Mouse (Mus musculus) c-Kit-positive CD71-positive TER-119-positive erythroid progenitor cells, embryonic 14.5 days (primary cell): ENCODE data around the gene Gm28042.

ENCODE experiments used
- DNase-seq: peaks from one replicate; pipeline ENCODE4 v3.0.0-alpha.2; 2013; ENCODE audit warnings: low spot score

The Gm28042 gene

DNA sequence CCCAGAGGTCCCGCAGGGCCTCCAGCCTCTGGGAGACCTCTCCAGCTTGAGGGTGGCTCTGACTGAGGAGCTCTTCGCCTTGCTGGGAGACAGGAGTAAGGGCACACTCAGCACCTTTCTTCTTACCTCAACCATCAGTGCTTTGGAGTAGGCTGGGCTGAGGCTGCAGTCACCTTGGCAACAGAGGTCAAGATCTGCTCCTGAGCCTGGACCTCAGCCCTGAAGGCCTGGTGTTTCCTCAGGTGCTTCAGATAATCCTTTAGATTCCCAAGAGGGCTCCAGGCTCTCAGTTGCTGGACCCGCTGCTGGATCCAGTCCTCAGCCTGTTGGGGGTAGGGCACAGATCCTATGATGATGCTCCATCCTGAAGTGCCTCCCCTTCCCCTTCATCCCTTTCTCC lies 32.2 kb downstream of the Gm28042 start:
- DNase-seq = no peak

GRCm38 (mm10) chr2:120060190-120060589 lies 32.9 kb downstream of the Gm28042 start:
- no peak for DNase-seq

DNA sequence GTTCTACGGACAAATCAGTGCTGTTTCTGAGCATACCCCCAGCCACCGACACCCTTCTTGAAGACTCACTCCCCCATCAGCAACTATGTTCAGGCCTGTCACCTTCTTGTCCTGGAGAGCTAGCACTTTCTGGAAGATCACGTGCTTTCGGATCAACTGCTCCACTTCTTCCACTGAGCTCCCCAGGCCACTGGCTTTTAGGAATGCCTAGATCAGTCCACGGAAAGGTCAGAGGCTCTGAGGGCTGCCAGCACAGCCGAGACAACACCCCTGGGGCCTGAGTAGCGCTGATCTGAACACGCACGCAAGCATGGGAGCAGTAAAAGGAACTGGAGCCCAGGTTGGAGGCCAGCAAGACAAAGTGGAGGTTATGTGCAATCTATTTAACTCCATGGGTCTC lies 33.4 kb downstream of the Gm28042 start:
- no peak for DNase-seq

GRCm38 (mm10) chr2:120062248-120062647 lies 35.0 kb downstream of the Gm28042 start:
- no peak for DNase-seq

DNA sequence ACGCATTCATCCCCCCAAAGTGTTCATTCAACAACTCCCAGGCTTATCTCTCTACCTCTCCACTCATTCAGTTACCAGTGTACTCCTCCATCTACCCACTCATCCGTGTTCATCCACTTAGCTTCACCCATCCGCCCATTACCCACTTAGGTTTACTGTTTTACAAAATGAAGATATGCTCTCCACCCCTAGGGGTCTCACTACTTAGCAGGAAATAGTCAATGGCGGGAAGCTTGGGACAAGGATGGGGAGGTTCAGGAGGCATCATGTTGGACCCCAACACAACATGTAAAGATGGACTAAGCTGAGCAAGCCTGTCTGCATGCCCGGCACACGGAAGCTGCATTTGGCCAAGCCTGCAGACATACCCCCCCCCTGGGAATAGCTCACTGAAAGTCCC lies 37.3 kb downstream of the Gm28042 start:
- DNase-seq = no peak

DNA sequence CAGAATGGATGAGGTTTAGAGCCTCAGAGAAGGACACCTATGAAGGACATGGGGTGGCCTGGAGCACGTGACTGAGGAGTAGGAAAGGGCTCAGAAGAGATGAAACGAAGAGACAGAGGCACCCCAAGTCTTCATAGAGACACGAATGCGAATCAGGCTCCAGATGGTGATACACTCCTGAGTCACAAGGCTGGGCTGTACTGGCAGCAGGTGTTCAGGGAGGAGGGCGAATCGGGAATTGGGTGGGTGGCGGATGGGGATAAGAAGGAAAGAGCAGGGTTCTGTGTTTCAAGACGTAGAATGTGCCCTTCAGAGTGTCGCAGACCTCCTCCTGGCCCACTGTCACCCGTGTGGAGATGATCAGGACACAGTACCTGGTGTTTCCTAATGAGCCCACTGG lies 38.0 kb downstream of the Gm28042 start:
- DNase-seq = no peak

DNA sequence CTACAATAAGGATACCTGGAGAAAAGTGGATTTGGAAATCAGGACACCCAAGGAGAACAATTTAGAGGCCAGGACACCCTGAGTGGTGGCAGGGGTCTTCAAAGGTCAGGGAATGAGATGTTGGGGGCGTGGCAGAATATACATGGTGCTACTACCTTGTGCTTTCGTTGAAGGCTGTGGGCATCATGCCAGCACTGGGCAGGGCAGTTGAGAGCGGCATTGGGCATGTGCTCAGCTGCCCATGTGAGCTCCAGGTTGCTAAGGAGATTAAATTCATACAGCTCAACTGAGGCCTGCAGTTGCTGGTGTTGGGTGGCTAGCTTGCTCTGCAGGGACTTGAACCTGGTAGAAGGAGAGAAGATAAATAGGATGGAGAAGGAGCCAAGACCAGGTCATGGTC lies 38.9 kb downstream of the Gm28042 start:
- no peak for DNase-seq

DNA sequence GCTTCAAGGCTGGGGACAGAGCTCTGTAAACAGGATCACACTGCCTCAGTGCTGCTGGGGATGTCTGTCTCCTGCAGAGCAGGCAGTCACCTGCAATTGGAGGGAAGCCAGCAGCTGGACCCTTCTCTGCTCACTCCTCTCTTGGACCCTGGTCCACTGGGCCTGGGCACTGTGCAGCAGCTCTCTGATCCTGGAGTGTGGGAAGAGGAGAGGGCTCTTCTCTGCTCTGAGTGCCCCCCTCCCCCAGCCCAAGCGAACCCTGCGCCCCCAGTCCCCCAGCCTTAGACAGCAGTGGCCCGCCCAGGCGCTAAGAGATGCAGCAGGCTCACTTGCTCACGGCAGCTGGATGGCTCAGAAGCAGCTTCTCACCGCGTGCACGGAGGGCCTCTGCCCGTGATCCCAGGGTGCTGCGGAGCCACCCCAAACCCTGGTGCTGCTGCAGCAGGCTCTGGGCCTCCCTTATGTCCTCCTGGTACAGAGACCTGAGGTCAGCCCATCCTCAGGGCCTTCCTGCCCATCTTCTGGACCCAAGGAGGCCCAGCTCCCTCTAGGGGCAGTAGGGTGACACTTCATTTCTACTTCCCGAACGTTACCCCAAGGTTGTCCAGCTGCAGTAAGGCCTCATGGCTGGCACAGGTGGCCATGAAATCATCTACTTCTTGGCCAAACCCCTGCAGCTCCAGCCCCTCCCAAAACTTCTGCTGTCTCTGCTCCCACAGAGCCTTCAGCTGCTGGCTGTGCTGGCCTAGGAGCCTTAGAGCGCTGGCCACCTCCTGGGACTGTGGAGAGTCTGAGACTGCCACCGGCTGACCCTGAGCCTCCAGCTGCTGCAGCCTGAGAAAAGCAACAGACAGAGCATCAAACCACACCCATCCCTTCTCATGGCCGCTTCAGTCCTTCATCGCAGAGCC lies 41.5 kb downstream of the Gm28042 start:
- DNase-seq = no peak

GRCm38 (mm10) chr2:120069466-120069990 lies 42.2 kb downstream of the Gm28042 start:
- DNase-seq = no peak

- DNase-seq = no peak
Observed at GRCm38 (mm10) chr2:120074096-120074495, 46.8 kb downstream of the Gm28042 start.

DNA sequence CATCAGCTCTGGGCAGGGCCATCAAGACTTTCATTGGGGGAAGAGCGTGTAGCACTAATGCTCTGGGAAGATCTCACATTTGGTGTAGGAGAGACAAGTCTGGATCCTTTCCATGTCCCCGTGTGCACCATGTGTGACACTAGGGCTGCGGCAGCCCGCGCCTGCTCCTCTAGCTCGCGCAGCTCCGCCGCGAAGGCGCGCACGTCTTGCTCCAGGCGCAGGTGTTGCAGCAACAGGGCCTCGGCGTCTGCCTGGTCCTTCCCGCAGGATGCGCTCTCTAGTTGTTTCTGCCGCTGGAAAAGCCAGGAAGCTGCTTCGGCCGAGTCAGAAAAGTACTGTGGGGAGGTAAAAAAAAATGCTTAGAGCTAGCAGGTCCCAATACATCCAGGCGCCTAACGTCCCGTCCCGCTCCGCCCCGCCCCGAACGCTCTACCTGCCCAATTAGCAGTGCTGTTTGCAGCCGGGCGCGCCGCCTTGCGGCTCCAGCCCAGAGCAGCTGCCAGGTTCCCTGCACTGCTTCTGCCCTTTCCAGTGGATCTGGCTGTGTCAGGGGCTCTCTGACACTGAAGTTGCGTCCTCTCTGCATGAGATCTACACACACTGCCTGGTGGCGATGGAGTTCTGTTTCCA lies 48.9 kb downstream of the Gm28042 start:
- DNase-seq = no peak

GRCm38 (mm10) chr2:120082416-120082815 lies 55.1 kb downstream of the Gm28042 start:
- DNase-seq = no peak

DNA sequence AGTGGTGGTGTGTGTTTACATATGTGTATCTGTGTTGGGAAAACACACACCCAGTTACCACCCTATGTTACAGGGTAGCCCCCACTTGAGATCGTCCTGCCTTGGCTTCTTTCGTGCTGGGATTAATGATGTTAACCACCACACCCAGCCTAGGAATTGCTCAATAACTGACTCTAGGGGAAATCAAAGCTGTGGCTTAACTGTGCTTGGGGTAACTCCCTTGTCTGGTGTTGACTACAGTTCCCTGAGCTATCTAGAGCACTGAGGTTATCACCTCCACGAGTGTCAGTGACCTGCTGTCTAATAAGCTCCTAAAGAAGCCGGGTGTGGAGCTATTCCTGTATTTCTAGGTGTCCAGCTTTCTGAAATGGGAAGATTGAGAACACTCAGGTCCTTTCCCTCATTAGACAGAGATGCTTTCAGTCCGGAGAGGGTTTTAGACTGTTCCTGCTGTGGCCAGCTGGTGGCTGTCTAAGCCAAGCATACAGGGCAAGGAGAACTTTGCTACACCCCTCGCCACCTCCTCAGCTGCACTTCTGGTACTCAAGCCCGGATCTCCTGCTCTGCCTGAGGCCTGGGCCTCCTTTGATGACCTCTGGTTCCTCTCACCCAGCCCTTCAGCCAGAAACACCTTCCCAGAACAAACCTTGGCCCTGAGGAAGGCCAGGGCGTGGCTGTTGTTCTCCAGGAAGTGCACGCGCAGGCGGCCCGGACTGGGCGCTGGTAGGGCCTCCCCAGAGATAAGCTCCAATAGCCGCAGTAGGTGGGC lies 57.5 kb downstream of the Gm28042 start:
- DNase-seq = peak; percentile 34

DNA sequence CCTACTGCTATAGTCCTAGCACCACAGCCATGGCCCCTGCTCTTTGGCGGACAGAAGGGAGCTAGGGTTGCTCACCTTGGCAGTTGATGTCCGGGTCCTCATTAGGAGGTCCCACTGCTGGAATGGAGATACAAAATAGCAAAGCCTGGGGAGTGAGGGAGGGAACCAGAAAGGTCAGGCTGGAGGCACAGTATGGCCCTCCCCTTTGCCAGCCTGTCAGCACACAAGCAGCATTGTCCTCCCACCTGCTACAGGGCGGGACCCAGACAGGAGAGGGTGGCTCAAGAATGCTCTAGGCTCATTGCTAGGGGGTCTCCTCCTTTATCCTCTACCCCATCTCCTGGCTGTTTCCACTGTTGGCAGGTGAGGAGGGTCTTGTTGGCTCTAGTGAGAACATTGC lies 58.7 kb downstream of the Gm28042 start:
- no peak for DNase-seq

DNA sequence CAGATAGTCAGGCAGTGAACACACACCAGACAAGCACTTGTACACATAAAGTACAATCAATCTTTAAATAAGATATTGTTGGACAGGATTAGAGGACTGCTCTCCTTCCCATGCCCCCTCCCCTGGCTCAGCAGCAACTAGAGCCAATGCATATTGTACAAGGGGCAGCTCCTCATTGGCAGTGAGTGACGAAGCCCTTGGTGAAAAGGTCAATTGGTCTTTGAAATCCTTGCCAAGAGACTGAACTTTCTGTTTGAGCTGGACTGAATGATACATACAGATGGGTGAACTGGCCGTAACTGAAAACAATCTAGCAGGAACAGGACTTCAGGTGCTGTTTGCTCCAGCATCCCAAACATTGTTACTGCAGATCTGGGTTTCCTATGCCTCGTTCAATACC lies 60.1 kb downstream of the Gm28042 start:
- DNase-seq = no peak

- DNase-seq = no peak
Observed at GRCm38 (mm10) chr2:120087897-120088296, 60.6 kb downstream of the Gm28042 start.

GRCm38 (mm10) chr2:120090979-120091378 lies 63.7 kb downstream of the Gm28042 start:
- no peak for DNase-seq
